Mouse (Mus musculus) thymus, adult 2 months (tissue): ENCODE data around the gene Mgat1.

ENCODE experiments used
- CTCF ChIP-seq: fragments of 200-500 bp; IDR thresholded peaks from 2 replicates; pipeline ENCODE4 v1.5.1; 2012; ENCODE audit warnings: mild to moderate bottlenecking, control low read depth, low read length, moderate library complexity, borderline replicate concordance; ENCODE audit not compliant: control insufficient read depth, poor library complexity, insufficient read depth; ENCODE audit errors: extremely low read depth
- POLR2A ChIP-seq: fragments of 200-500 bp; IDR thresholded peaks from 2 replicates; pipeline ENCODE4 v1.6.1; 2012; ENCODE audit warnings: mild to moderate bottlenecking, low read length, control low read depth, moderate library complexity; ENCODE audit not compliant: control insufficient read depth, poor library complexity, insufficient read depth; ENCODE audit errors: extremely low read depth

DNA sequence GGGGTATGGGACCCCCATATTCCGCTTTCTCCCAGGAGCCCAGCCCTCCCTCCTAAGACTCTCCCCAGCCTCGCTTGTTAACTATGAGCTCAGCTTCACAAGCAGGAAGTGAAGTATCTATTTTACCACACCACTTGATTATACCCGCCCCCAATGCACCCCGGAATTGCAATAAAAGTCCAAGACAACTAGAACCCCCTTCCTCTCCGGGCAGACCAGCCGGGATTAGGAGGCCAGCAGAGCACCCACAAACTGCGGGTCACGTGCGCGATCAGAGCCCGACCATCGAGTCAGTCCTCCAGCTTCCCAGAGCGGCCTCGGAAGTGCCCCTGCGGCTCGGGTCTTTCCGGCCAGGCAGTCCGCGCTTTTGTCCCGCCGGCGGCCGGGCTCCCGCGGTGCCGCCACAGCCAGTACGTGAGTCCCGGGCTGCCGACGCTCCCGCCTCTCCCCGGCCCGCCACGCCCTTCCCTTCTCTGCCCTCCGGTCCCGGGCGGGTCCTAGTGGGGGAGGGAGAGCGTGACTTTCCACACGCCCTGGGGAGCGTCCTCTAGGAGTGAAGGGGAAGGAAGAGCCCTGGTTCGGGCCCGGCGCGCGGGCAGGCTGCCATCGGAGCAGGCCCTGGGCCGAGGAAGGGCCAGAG, 40.7 kb upstream of the Mgat1 start, which contains the start of gene Zfp62:
- no peak for TF ChIP-seq CTCF
- peak; percentile 57 for TF ChIP-seq POLR2A
